Mouse (Mus musculus) urinary bladder, postnatal 14 days (tissue): ENCODE measurements around the gene Chst11.

Experiments used
- DNase-seq: peaks from one replicate; pipeline ENCODE4 v3.0.0; 2021; ENCODE audit warnings: low spot score

The Chst11 gene

GRCm38 (mm10) chr10:83140258-83140936 is 155.1 kb downstream of the Chst11 start:
- DNase-seq, result no peak

GRCm38 (mm10) chr10:83141434-83141833 is 156.1 kb downstream of the Chst11 start:
- DNase-seq, result no peak

GRCm38 (mm10) chr10:83143049-83143448 is 157.8 kb downstream of the Chst11 start:
- no peak for DNase-seq

- no peak for DNase-seq
Measured at GRCm38 (mm10) chr10:83145836-83146235, 160.5 kb downstream of the Chst11 start.

- DNase-seq, result no peak
Measured at GRCm38 (mm10) chr10:83149342-83150178, 164.3 kb downstream of the Chst11 start.

GRCm38 (mm10) chr10:83150587-83150986 is 165.3 kb downstream of the Chst11 start:
- no peak for DNase-seq

- DNase-seq, result peak; percentile 39
Measured at GRCm38 (mm10) chr10:83151362-83151761, 166.1 kb downstream of the Chst11 start.

GRCm38 (mm10) chr10:83151896-83152685 is 166.8 kb downstream of the Chst11 start:
- DNase-seq, result peak; percentile 22

GRCm38 (mm10) chr10:83152723-83153122 is 167.4 kb downstream of the Chst11 start:
- DNase-seq, result no peak

- no peak for DNase-seq
Measured at GRCm38 (mm10) chr10:83153374-83153773, 168.1 kb downstream of the Chst11 start.

- DNase-seq, result no peak
Measured at GRCm38 (mm10) chr10:83153887-83154286, 168.6 kb downstream of the Chst11 start.

- no peak for DNase-seq
Measured at GRCm38 (mm10) chr10:83157289-83157688, 172.0 kb downstream of the Chst11 start.

- DNase-seq, result no peak
Measured at GRCm38 (mm10) chr10:83158322-83158721, 173.0 kb downstream of the Chst11 start.

- no peak for DNase-seq
Measured at GRCm38 (mm10) chr10:83159229-83159628, 173.9 kb downstream of the Chst11 start.

GRCm38 (mm10) chr10:83161656-83162365 is 176.5 kb downstream of the Chst11 start:
- DNase-seq, result peak; percentile 67

GRCm38 (mm10) chr10:83163946-83164345 is 178.6 kb downstream of the Chst11 start:
- no peak for DNase-seq

GRCm38 (mm10) chr10:83164901-83165435 is 179.7 kb downstream of the Chst11 start:
- DNase-seq, result no peak

GRCm38 (mm10) chr10:83165521-83166243 is 180.4 kb downstream of the Chst11 start:
- no peak for DNase-seq

GRCm38 (mm10) chr10:83166272-83166671 is 181.0 kb downstream of the Chst11 start:
- no peak for DNase-seq

- DNase-seq, result no peak
Measured at GRCm38 (mm10) chr10:83167492-83167891, 182.2 kb downstream of the Chst11 start.
